Mouse (Mus musculus): ENCODE measurements around the gene Bcl6. TPM values are rescaled to one million over a fixed set of nuclear protein-coding genes. Genes with fewer than 3 reads are reported as not detected.

The Bcl6 gene
- total RNA-seq, 2 experiments from 2014 or later: 30.2 to 31.3 TPM

- DNase-seq (ENCODE audit: low spot score in 2 of 2): no peak
Measured at GRCm38 (mm10) chr16:23927301-23928114, 61.1 kb downstream of the Bcl6 start.

DNA sequence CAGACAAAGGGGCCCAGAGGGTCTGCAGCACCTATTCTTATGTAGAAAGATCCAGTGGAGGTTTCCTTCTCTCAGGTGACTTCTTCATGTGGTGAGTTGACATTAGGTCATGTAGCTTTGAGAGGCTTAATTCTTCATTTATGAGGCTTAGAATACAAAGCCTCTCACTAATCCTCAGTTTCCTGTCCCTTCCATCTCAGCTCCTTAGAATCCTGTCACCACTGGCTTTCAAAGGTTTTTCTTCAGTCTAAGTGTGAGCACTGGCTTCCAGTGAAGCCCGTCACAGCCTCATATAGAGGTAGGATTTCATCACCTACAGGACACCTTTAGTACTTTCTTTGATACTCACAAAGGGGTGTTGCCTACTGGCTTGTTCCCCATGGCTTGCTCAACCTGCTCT lies 65.7 kb downstream of the Bcl6 start:
- DNase-seq (ENCODE audit: low spot score in 2 of 2): no peak

DNA sequence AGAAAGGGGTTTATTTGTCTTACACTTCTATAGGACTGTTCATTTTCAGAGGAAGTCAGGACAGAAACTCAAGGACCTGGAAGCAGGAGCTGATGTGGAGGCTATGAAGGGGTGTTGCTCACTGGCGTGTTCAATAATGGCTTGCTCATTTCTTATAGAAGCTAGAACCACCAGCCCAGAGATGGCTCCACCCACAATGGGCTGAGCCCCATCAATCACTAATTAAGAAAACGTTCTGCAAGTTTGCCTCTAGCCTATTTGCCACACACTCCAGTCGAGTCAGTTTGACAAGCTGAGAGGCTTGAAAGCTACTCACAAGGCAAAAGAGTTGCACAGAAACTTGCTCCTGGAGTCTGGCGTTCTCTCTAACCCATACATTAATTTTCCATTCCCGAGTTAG lies 67.0 kb downstream of the Bcl6 start:
- no peak for DNase-seq (ENCODE audit: low spot score in 2 of 2)

GRCm38 (mm10) chr16:23919418-23919817 lies 69.2 kb downstream of the Bcl6 start:
- DNase-seq (ENCODE audit: low spot score in 2 of 2): no peak

Other genes starting within 250 kb of the Bcl6 start
- 10 to 100 TPM in 1 of 2 experiments, 1 to 10 TPM in 1; 1.7 to 37.7 TPM for gene Sst, start 97.9 kb downstream of the Bcl6 start, total RNA-seq (2021)
- gene Rtp2, start 56.5 kb downstream of the Bcl6 start, total RNA-seq (2021): not detected
- not detected for gene Gm37419, start 370 bp downstream of the Bcl6 start, total RNA-seq (2021)